ENCODE assay signal across 7 mouse cellular contexts in the genomic region with DNA sequence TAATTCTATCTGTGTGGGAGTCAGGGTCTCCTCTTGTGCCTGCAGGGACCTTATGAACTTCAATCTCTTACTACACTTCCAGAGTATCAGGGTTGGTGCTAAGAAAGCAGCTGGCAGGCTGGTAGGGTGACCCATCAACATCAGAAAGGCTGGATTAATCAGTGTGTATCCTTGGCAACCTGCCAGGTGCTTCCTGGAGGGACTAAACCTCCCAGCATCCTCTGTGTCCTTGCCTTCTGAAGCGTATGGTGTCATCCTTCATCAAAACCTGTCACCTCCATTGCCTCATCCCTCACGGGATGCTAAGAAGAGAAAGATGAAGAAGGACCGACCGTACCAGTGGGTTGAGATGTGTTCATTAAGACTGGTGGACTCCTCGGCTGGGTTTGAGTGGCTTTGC. TPM values are rescaled to one million over a fixed set of nuclear protein-coding genes. Genes with fewer than 3 reads are reported as not detected.
DNase-seq lines count a peak whose midpoint lies in the region; ATAC-seq lines count a peak whose summit lies in the region.

No protein-coding gene starts in this region.

- no peaks in the 10 kb centered on the region for H3K36me3 ChIP-seq in embryonic facial prominence, embryonic 15.5 days
- peaks cover 37% of the 10 kb centered on the region for H3K36me3 ChIP-seq in limb, embryonic 12.5 days
- no peaks in the 10 kb centered on the region for H3K36me3 ChIP-seq in liver, embryonic 12.5 days

- WGBS in embryonic facial prominence, embryonic 15.5 days = 31% methylated on average over 5 of the region's 5 CpGs
- WGBS in limb, embryonic 12.5 days = 78% methylated on average over 5 of the region's 5 CpGs
- WGBS in liver, embryonic 12.5 days (ENCODE audit: insufficient replicate concordance) = 61% methylated on average over 5 of the region's 5 CpGs

- no peak overlapping the region for H3K9ac ChIP-seq in embryonic facial prominence, embryonic 15.5 days
- H3K9ac ChIP-seq in limb, embryonic 12.5 days (replicated peaks) = no peak overlapping the region
- H3K9ac ChIP-seq in liver, embryonic 12.5 days = no peak overlapping the region

- H3K4me2 ChIP-seq in embryonic facial prominence, embryonic 15.5 days (replicated peaks) = peak overlapping the region; percentile 31; the same call in 1 of the 2 replicates
- no peak overlapping the region for H3K4me2 ChIP-seq in limb, embryonic 12.5 days
- H3K4me2 ChIP-seq in liver, embryonic 12.5 days = no peak overlapping the region

- peak; percentile 29; the same call in 1 of the 2 replicates for ATAC-seq in embryonic facial prominence, embryonic 15.5 days (ENCODE audit: insufficient number of reproducible peaks, low FRiP score, low TSS enrichment, low read depth)
- no peak for ATAC-seq in limb, embryonic 12.5 days (ENCODE audit: insufficient number of reproducible peaks, insufficient read depth, low FRiP score, low TSS enrichment, low read depth)
- ATAC-seq in megakaryocyte, adult 5-6 weeks (ENCODE audit: poor library complexity, severe bottlenecking) = no peak
- ATAC-seq in liver, embryonic 12.5 days = no peak

- no peak overlapping the region for H3K4me3 ChIP-seq in embryonic facial prominence, embryonic 15.5 days (replicated peaks)
- H3K4me3 ChIP-seq in limb, embryonic 12.5 days (replicated peaks) = no peak overlapping the region
- no peak overlapping the region for H3K4me3 ChIP-seq in liver, embryonic 12.5 days

- H3K27ac ChIP-seq in embryonic facial prominence, embryonic 15.5 days (replicated peaks) = peak overlapping the region; percentile 66
- H3K27ac ChIP-seq in limb, embryonic 12.5 days = 0 out of 2 replicates have a peak overlapping the region, but pooled peaks have one; percentile 25
- no peak overlapping the region for H3K27ac ChIP-seq in liver, embryonic 12.5 days

- no peaks in the 10 kb centered on the region for H3K27me3 ChIP-seq in embryonic facial prominence, embryonic 15.5 days
- H3K27me3 ChIP-seq in limb, embryonic 12.5 days = no peaks in the 10 kb centered on the region
- H3K27me3 ChIP-seq in liver, embryonic 12.5 days (replicated peaks) = peaks cover 10% of the 10 kb centered on the region

- no peaks in the 10 kb centered on the region for H3K9me3 ChIP-seq in embryonic facial prominence, embryonic 15.5 days (replicated peaks)
- no peaks in the 10 kb centered on the region for H3K9me3 ChIP-seq in limb, embryonic 12.5 days
- no peaks in the 10 kb centered on the region for H3K9me3 ChIP-seq in liver, embryonic 12.5 days (replicated peaks)

- H3K4me1 ChIP-seq in embryonic facial prominence, embryonic 15.5 days = peaks cover 32% of the 10 kb centered on the region
- H3K4me1 ChIP-seq in limb, embryonic 12.5 days (replicated peaks) = peaks cover 43% of the 10 kb centered on the region
- no peaks in the 10 kb centered on the region for H3K4me1 ChIP-seq in liver, embryonic 12.5 days

- DNase-seq in ES-CJ7 (ENCODE audit: low read depth, low spot score) = peak; percentile 22
- DNase-seq in Muller cell, postnatal 12 days (ENCODE audit: inconsistent ontology term) = peak; percentile 46
- no peak for DNase-seq in frontal cortex, postnatal 25 days (ENCODE audit: low spot score in 2 of 2)

RNA-seq across cellular contexts. Expression of gene Clmp, which starts 8.0 kb away (rescaled TPM):
- 37.9 and 41.4 TPM in 2 replicates for polyA plus RNA-seq in embryonic facial prominence, embryonic 15.5 days (2015; fragmentation: Nextera tagmentation; extraction: Ambion mirVana)
- polyA plus RNA-seq in limb, embryonic 12.5 days (2016; fragmentation: Nextera tagmentation; extraction: Ambion mirVana) = 67.7 TPM in 2 replicates
- total RNA-seq in megakaryocyte, adult 5-6 weeks (2015) = 0.30 and 1.3 TPM in 2 replicates
- 0.61 and 1.4 TPM in 2 replicates for total RNA-seq in megakaryocyte, adult 5-6 weeks (2017)
- polyA plus RNA-seq in liver, embryonic 12.5 days (2016; fragmentation: Nextera tagmentation; extraction: Ambion mirVana) = 3.3 and 4.1 TPM in 2 replicates

RNA-seq across cellular contexts. Expression of gene Gm21915, which starts 23.4 kb away (rescaled TPM):
- not detected in 2 replicates for polyA plus RNA-seq in embryonic facial prominence, embryonic 15.5 days (2015; fragmentation: Nextera tagmentation; extraction: Ambion mirVana)
- not detected in 2 replicates for polyA plus RNA-seq in limb, embryonic 12.5 days (2016; fragmentation: Nextera tagmentation; extraction: Ambion mirVana)
- total RNA-seq in megakaryocyte, adult 5-6 weeks (2015) = not detected in 2 replicates
- not detected in 2 replicates for total RNA-seq in megakaryocyte, adult 5-6 weeks (2017)
- polyA plus RNA-seq in liver, embryonic 12.5 days (2016; fragmentation: Nextera tagmentation; extraction: Ambion mirVana) = not detected in 2 replicates

Comparison
In these comparisons a context has a peak if more than half of its experiments do, and no peak if none do; other contexts are left out.
1. DNase-seq: peak in ES-CJ7 (single experiment) and Muller cell, postnatal 12 days (single experiment); none in frontal cortex, postnatal 25 days (0 of 2).